Mouse (Mus musculus): ENCODE results near the gene Sox5.

GRCm38 (mm10) chr6:143826786-143827185 lies 955.0 kb downstream of the Sox5 start:
- TF ChIP-seq POLR2A (IDR thresholded peaks at IDR 0.05; ENCODE audit: low read depth, low read length) (no peak), CTCF (IDR thresholded peaks at IDR 0.05; ENCODE audit: extremely low read depth, insufficient read depth, insufficient read length, insufficient replicate concordance) (no peak)

Data from spleen, adult 2 months (tissue).